Mouse (Mus musculus): Measurements from ENCODE around the gene Ppp1r16b. TPM values are rescaled to one million over a fixed set of nuclear protein-coding genes. Genes with fewer than 3 reads are reported as not detected.

The Ppp1r16b gene
- polyA plus RNA-seq, 1 experiment from 2014 or later: 4.6 TPM

DNA sequence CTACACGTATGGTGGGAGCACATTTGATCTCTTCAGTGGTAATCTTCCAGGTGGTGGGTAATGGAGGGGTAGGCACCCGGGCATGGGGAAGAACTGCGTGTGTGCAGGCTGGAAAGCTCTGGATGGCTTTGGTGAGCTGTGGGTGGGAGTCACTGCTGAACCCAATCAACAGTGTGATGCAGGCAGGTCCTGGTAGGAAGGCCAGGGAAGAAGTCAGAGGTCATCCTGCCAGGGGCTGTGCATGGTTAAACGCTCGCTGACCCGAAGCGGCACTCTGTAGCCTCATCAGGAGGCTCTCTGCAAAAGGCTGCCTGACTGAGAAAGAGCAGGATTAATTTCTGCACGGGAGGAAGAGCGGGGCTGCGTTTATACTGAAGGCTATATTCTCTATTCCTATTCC lies 5.4 kb downstream of the Ppp1r16b start:
- DNase-seq (ENCODE audit: low spot score): no peak
- H3K4me3 ChIP-seq (ENCODE audit: low read depth, low read length): no peak overlapping the region
- no peaks in the 10 kb centered on the region for H3K9me3 ChIP-seq (ENCODE audit: control insufficient read depth, low read length)
- WGBS: 50% methylated on average over 10 of the region's 10 CpGs
- no peak overlapping the region for H3K4me2 ChIP-seq (ENCODE audit: low read depth, severe bottlenecking)
- no peak for ATAC-seq (ENCODE audit: insufficient number of reproducible peaks, low FRiP score, low TSS enrichment, low read depth)
- no peak overlapping the region for H3K9ac ChIP-seq (ENCODE audit: low read length)
- H3K27me3 ChIP-seq (ENCODE audit: control insufficient read depth, insufficient read depth, low read length): peaks cover 41% of the 10 kb centered on the region
- H3K36me3 ChIP-seq (ENCODE audit: control insufficient read depth, insufficient read depth, low read length): no peaks in the 10 kb centered on the region
- peaks cover 20% of the 10 kb centered on the region for H3K4me1 ChIP-seq (ENCODE audit: control insufficient read depth, insufficient read depth, low read length)
- no peak overlapping the region for H3K27ac ChIP-seq (replicated peaks; ENCODE audit: low read depth, low read length)

DNA sequence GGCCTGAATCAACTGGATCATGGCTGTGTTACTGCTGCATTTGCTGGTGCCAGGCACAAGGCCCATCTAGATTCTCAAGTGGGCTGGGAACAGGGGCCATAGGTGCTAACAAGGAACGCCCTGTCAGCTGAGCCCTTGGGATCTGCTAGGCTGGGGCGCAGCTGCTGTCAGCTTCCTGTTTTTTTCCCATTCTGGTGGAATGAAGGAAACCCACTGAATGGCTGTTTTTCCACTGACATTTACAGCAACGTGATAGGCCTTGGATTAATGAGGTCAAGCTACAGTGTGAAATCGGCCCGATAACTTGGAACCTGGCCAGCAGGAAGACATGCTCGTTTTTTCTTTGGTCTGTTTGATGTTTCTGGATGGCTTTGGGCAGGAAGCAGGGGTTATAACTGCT lies 7.6 kb downstream of the Ppp1r16b start:
- Histone ChIP-seq H3K9me3 (ENCODE audit: control insufficient read depth, low read length) (no peaks in the 10 kb centered on the region), H3K4me3 (ENCODE audit: low read depth, low read length) (no peak overlapping the region), H3K4me1 (ENCODE audit: control insufficient read depth, insufficient read depth, low read length) (peaks cover 16% of the 10 kb centered on the region), H3K27me3 (ENCODE audit: control insufficient read depth, insufficient read depth, low read length) (peaks cover 20% of the 10 kb centered on the region), H3K9ac (ENCODE audit: low read length) (no peak overlapping the region), H3K27ac (replicated peaks; ENCODE audit: low read depth, low read length) (no peak overlapping the region), H3K36me3 (ENCODE audit: control insufficient read depth, insufficient read depth, low read length) (no peaks in the 10 kb centered on the region), H3K4me2 (ENCODE audit: low read depth, severe bottlenecking) (no peak overlapping the region)
- WGBS: 26% methylated on average over 6 of the region's 6 CpGs
- peak; percentile 35 for DNase-seq (ENCODE audit: low spot score)
- ATAC-seq (ENCODE audit: insufficient number of reproducible peaks, low FRiP score, low TSS enrichment, low read depth): no peak

DNA sequence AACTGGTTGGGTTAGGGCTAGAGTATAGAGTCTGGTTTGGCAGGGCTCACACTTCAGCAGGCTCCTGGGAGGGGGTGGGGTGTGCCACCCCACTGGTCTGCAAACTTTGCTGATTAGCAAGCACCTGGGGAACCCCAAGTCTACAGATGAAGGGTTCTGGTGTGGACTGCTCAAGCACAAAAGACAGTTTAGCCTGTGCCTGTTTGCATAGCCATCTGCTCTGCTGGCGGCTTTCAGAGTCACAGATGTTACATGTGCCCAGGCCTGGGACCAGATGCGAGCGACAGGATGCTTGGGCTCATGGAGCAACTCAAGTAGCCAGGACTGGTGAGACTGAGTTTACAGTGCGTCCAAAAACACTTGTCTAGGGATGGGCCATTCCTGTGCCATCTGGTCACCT lies 8.3 kb downstream of the Ppp1r16b start:
- WGBS: 51% methylated on average over 4 of the region's 4 CpGs
- no peak overlapping the region for H3K27ac ChIP-seq (replicated peaks; ENCODE audit: low read depth, low read length)
- H3K9ac ChIP-seq (ENCODE audit: low read length): no peak overlapping the region
- ATAC-seq (ENCODE audit: insufficient number of reproducible peaks, low FRiP score, low TSS enrichment, low read depth) (no peak), DNase-seq (ENCODE audit: low spot score) (peak; percentile 46)
- H3K9me3 ChIP-seq (ENCODE audit: control insufficient read depth, low read length): no peaks in the 10 kb centered on the region
- H3K4me2 ChIP-seq (ENCODE audit: low read depth, severe bottlenecking): no peak overlapping the region
- H3K27me3 ChIP-seq (ENCODE audit: control insufficient read depth, insufficient read depth, low read length): peaks cover 14% of the 10 kb centered on the region
- no peaks in the 10 kb centered on the region for H3K36me3 ChIP-seq (ENCODE audit: control insufficient read depth, insufficient read depth, low read length)
- H3K4me1 ChIP-seq (ENCODE audit: control insufficient read depth, insufficient read depth, low read length): peaks cover 14% of the 10 kb centered on the region
- H3K4me3 ChIP-seq (ENCODE audit: low read depth, low read length): no peak overlapping the region

DNA sequence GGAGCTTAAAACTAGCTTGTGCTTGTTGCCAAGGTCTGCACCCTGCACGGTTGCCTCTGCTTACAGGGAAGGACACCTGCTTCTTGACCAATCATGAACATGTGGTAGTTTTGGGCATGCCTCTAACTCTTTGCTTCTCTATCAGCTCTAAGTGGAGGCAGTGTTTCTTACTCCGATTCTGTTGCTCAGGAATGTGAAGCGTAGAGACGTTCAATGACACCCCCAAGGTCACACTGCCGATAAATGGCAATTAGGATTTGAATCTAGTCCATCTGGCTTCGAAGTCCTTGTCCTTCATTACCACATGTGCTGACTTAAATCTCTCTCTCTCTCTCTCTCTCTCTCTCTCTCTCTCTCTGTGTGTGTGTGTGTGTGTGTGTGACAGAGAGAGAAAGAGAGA lies 8.9 kb downstream of the Ppp1r16b start:
- Histone ChIP-seq H3K27ac (replicated peaks; ENCODE audit: low read depth, low read length) (no peak overlapping the region), H3K4me2 (ENCODE audit: low read depth, severe bottlenecking) (no peak overlapping the region), H3K9ac (ENCODE audit: low read length) (no peak overlapping the region), H3K27me3 (ENCODE audit: control insufficient read depth, insufficient read depth, low read length) (peaks cover 7% of the 10 kb centered on the region), H3K4me1 (ENCODE audit: control insufficient read depth, insufficient read depth, low read length) (peaks cover 12% of the 10 kb centered on the region), H3K4me3 (ENCODE audit: low read depth, low read length) (no peak overlapping the region), H3K36me3 (ENCODE audit: control insufficient read depth, insufficient read depth, low read length) (no peaks in the 10 kb centered on the region), H3K9me3 (ENCODE audit: control insufficient read depth, low read length) (no peaks in the 10 kb centered on the region)
- no peak for DNase-seq (ENCODE audit: low spot score)
- WGBS: 68% methylated on average over 6 of the region's 6 CpGs
- ATAC-seq (ENCODE audit: insufficient number of reproducible peaks, low FRiP score, low TSS enrichment, low read depth): no peak

DNA sequence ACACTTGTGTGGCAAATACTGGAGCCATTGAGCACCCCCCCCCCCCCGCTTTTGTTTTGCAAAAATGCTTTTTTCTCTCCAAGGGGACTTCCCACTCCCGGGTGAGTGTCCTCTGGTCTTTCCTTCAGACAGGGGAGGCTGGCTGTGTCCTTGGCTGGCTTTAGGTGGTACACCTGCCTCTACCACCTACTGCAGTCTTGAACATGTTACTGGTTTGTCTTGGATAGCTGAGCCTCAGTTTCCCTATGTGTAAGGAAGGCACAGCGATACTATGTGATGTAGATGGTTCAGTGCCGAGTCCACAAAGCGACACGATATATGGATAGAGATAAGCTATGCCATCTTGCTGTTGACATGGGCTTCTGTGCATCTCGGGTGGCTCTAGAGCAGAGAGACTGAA lies 9.6 kb downstream of the Ppp1r16b start:
- peaks cover 1% of the 10 kb centered on the region for H3K27me3 ChIP-seq (ENCODE audit: control insufficient read depth, insufficient read depth, low read length)
- H3K9me3 ChIP-seq (ENCODE audit: control insufficient read depth, low read length): no peaks in the 10 kb centered on the region
- DNase-seq (ENCODE audit: low spot score) (no peak), ATAC-seq (ENCODE audit: insufficient number of reproducible peaks, low FRiP score, low TSS enrichment, low read depth) (no peak)
- no peak overlapping the region for H3K4me3 ChIP-seq (ENCODE audit: low read depth, low read length)
- H3K9ac ChIP-seq (ENCODE audit: low read length): no peak overlapping the region
- H3K4me1 ChIP-seq (ENCODE audit: control insufficient read depth, insufficient read depth, low read length): peaks cover 12% of the 10 kb centered on the region
- WGBS: 85% methylated on average over 7 of the region's 7 CpGs
- no peaks in the 10 kb centered on the region for H3K36me3 ChIP-seq (ENCODE audit: control insufficient read depth, insufficient read depth, low read length)
- H3K4me2 ChIP-seq (ENCODE audit: low read depth, severe bottlenecking): no peak overlapping the region
- H3K27ac ChIP-seq (replicated peaks; ENCODE audit: low read depth, low read length): no peak overlapping the region

DNA sequence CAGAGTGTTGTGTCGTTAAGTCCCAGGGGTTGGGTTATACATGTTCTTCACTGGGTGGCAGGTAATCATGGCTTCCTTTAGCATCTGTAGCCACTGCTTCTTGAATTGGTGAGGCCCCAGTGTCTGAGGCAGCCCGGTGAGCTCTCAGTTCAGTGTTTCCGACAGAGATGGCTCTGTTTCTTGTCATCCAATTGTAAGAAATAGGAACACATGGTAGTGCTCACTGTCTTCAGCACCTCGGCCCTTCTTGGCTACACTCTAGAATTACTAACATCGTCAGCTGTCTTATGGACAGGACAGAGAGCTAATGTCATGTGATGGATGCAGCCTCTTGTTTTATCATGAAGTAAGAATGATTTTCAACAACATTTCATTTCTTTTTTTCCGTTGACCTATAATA lies 10.0 kb downstream of the Ppp1r16b start:
- no peak for DNase-seq (ENCODE audit: low spot score)
- H3K27me3 ChIP-seq (ENCODE audit: control insufficient read depth, insufficient read depth, low read length): no peaks in the 10 kb centered on the region; the same call in 1 of the 2 replicates
- WGBS: 72% methylated on average over 6 of the region's 6 CpGs
- H3K36me3 ChIP-seq (ENCODE audit: control insufficient read depth, insufficient read depth, low read length): no peaks in the 10 kb centered on the region
- peaks cover 12% of the 10 kb centered on the region for H3K4me1 ChIP-seq (ENCODE audit: control insufficient read depth, insufficient read depth, low read length)
- H3K4me3 ChIP-seq (ENCODE audit: low read depth, low read length): no peak overlapping the region
- H3K27ac ChIP-seq (replicated peaks; ENCODE audit: low read depth, low read length): no peak overlapping the region
- no peak overlapping the region for H3K4me2 ChIP-seq (ENCODE audit: low read depth, severe bottlenecking)
- H3K9ac ChIP-seq (ENCODE audit: low read length): no peak overlapping the region
- no peak for ATAC-seq (ENCODE audit: insufficient number of reproducible peaks, low FRiP score, low TSS enrichment, low read depth)
- no peaks in the 10 kb centered on the region for H3K9me3 ChIP-seq (ENCODE audit: control insufficient read depth, low read length)

DNA sequence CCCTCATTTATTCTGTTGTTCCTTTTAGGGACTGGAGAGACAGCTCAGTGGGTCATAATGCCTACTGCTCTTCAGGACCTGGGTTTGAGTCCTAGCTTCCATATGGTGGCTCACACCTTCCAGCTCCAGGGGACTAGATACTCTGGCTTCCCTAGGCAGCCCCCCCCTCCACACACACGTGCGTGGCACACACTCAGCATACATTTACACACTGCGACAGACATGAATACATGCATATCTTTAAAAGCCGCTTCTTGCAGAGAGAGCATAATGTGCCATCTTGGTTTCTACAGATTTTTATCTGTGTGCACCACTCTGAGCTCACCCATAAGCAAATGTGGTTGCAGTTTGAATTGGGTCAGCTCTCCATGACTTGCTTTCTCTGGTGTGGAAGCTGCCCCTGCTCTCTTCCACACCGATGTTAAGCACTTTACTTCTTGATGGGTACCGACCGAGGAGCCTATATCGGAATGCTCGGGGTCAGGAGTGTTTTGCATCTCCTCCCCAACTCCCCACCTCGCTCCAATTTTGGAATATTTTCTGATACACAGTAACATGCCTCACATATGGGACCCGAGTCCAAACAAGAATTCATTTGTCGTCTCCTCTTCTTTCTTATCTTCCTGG lies 10.8 kb downstream of the Ppp1r16b start:
- no peaks in the 10 kb centered on the region for H3K36me3 ChIP-seq (ENCODE audit: control insufficient read depth, insufficient read depth, low read length)
- ATAC-seq (ENCODE audit: insufficient number of reproducible peaks, low FRiP score, low TSS enrichment, low read depth) (no peak), DNase-seq (ENCODE audit: low spot score) (no peak)
- H3K9me3 ChIP-seq (ENCODE audit: control insufficient read depth, low read length): no peaks in the 10 kb centered on the region
- no peak overlapping the region for H3K27ac ChIP-seq (replicated peaks; ENCODE audit: low read depth, low read length)
- 91% methylated on average over 12 of the region's 12 CpGs for WGBS
- no peak overlapping the region for H3K4me3 ChIP-seq (ENCODE audit: low read depth, low read length)
- H3K9ac ChIP-seq (ENCODE audit: low read length): no peak overlapping the region
- H3K4me1 ChIP-seq (ENCODE audit: control insufficient read depth, insufficient read depth, low read length): peaks cover 10% of the 10 kb centered on the region
- no peaks in the 10 kb centered on the region for H3K27me3 ChIP-seq (ENCODE audit: control insufficient read depth, insufficient read depth, low read length)
- no peak overlapping the region for H3K4me2 ChIP-seq (ENCODE audit: low read depth, severe bottlenecking)

DNA sequence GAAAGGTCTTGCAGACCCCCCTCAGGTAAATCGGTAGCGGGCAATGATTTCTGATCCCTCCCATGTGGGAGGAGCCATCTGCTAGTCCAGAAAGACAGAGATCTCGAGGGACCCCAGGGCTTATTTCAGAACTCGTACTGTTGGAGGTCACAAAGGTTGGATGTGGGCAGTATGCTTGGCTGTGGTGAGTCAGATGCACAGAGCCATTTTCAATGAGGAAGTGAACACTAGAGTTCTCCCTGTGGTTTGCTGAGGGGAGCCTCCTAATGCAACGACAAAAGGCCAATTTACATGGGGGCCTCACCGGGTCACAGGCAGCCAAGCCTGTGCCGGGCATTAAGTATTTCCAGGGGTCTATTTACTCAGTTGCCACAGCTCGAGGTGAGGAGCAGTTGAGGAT lies 12.7 kb downstream of the Ppp1r16b start:
- DNase-seq (ENCODE audit: low spot score): no peak
- Histone ChIP-seq H3K27ac (replicated peaks; ENCODE audit: low read depth, low read length) (no peak overlapping the region), H3K4me3 (ENCODE audit: low read depth, low read length) (no peak overlapping the region), H3K4me1 (ENCODE audit: control insufficient read depth, insufficient read depth, low read length) (peaks cover 8% of the 10 kb centered on the region), H3K36me3 (ENCODE audit: control insufficient read depth, insufficient read depth, low read length) (no peaks in the 10 kb centered on the region), H3K9ac (ENCODE audit: low read length) (no peak overlapping the region), H3K27me3 (ENCODE audit: control insufficient read depth, insufficient read depth, low read length) (no peaks in the 10 kb centered on the region), H3K9me3 (ENCODE audit: control insufficient read depth, low read length) (no peaks in the 10 kb centered on the region), H3K4me2 (ENCODE audit: low read depth, severe bottlenecking) (no peak overlapping the region)
- WGBS: 75% methylated on average over 8 of the region's 8 CpGs
- ATAC-seq (ENCODE audit: insufficient number of reproducible peaks, low FRiP score, low TSS enrichment, low read depth): no peak

DNA sequence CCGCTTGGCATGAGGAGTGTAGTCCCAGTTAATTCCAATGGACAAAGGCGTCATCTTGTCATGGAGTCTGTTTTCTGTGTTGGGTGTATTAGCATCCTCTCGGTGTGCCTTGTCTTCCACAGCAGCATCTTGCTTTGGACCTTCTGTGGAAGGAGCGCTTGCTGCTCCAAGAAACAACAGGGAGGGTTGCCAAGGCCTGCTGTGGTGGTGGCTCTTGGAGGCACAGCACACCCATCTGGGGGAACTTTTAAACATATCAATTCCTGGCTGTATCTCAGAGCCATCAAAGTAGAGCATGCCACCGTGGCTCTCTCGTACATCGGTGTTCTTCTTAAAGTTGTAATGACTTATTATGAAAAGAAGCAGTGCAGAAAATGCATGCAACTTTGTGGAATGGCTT lies 13.9 kb downstream of the Ppp1r16b start:
- no peaks in the 10 kb centered on the region for H3K36me3 ChIP-seq (ENCODE audit: control insufficient read depth, insufficient read depth, low read length)
- DNase-seq (ENCODE audit: low spot score): no peak
- H3K27ac ChIP-seq (replicated peaks; ENCODE audit: low read depth, low read length): no peak overlapping the region
- H3K9me3 ChIP-seq (ENCODE audit: control insufficient read depth, low read length): no peaks in the 10 kb centered on the region
- WGBS: 95% methylated on average over 7 of the region's 7 CpGs
- H3K9ac ChIP-seq (ENCODE audit: low read length): no peak overlapping the region
- no peak for ATAC-seq (ENCODE audit: insufficient number of reproducible peaks, low FRiP score, low TSS enrichment, low read depth)
- H3K4me1 ChIP-seq (ENCODE audit: control insufficient read depth, insufficient read depth, low read length): peaks cover 3% of the 10 kb centered on the region; the same call in 1 of the 2 replicates
- H3K27me3 ChIP-seq (ENCODE audit: control insufficient read depth, insufficient read depth, low read length): no peaks in the 10 kb centered on the region
- H3K4me2 ChIP-seq (ENCODE audit: low read depth, severe bottlenecking): no peak overlapping the region
- no peak overlapping the region for H3K4me3 ChIP-seq (ENCODE audit: low read depth, low read length)

Measured in limb, embryonic 11.5 days (tissue).